Mouse (Mus musculus) layer of hippocampus, postnatal 10 days (tissue): ENCODE measurements around the gene Ripor2. TPM values are rescaled to one million over a fixed set of nuclear protein-coding genes. Genes with fewer than 3 reads are reported as not detected.
A peak's percentile ranks its signal among the peaks of the same experiment; 100 is the strongest.

Experiments used
- DNase-seq, 2 experiments: peaks; one replicate each; pipeline ENCODE4 v3.0.0; 2021; ENCODE audit warnings: low spot score in 2 of 2
- total RNA-seq, 2 experiments: library from RNA; stranded (reverse); gene quantifications; 2 replicates each; pipeline ENCODE4 v1.2.3; 2021

Ripor2 gene
- total RNA-seq, 2 experiments from 2014 or later: 70.4 to 73.3 TPM

DNA sequence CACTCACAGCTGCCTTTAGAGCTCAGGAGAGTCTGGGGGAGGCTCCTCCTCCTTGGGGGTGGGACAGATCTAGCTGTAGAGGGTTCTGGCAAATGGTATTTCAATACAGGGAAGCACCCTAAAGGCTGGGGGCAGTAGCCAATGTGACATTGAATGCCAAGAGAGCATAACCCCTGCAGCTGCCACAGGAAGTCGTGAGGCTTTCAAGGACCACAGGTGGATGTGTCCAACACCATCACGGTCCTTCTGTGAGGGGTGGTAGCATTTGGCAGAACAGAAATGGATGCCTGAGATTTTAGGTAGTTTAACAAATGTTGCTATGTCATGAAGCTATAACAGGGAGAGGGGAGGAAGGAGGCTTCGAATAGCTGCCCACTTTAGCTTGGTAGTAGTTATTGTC lies 63.2 kb downstream of the Ripor2 start:
- DNase-seq: no peak

DNA sequence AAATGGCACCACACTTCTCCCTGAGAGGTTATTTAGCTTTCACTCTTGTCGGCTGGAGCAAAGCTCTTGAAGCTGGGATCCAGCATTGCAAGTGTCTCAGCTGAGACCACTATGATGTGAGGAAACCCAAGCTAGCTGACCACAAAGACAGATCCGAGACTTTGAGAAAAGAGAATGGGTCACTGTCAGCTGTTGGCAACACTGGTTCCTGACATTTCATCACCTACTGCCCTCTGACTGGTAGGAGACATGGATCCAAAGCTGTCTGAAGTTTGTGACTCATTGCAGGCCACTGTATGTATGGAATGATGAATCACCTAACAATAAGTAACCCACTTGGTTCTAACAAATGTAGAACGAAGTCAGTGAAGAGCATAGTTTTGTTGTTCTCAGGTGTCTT lies 64.3 kb downstream of the Ripor2 start:
- DNase-seq: no peak

DNA sequence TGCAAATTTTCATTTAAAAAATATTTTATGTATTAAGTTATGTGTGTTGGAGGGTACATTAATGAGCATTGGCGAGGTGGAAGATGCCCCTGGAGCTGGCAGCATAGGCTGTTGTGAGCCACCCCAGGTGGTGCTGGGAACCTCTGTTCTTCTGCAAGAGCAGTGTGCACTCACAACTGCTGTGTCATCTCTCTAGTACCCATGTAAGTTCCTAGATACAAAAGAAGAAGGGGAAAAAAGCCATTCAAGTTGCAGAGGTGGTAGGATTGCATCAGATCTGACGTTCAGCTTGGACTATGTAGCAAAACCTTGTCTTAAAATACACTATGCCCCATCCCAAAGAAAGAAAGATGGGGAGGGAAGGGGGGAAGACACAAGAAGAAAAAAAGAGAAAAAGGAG lies 65.5 kb downstream of the Ripor2 start:
- DNase-seq: no peak

DNA sequence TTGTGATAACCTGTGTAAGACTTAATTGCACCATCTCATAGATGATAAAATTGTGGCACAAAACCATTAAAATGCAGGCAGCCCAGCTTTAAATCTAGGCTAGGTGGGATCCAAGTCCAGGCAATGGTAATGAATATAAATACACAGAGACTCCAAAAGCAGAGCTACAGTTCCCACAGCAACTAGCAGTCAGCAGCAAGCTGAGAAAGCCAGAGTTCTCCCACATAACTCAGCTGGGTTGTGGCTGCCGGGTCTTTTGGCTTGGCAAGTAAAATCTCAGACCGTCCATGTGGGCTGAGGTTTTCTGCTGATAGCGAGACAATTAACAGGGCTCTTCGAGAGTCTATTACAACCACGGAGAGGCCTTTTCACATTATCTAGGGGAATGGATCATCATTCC lies 66.0 kb downstream of the Ripor2 start:
- DNase-seq: no peak

DNA sequence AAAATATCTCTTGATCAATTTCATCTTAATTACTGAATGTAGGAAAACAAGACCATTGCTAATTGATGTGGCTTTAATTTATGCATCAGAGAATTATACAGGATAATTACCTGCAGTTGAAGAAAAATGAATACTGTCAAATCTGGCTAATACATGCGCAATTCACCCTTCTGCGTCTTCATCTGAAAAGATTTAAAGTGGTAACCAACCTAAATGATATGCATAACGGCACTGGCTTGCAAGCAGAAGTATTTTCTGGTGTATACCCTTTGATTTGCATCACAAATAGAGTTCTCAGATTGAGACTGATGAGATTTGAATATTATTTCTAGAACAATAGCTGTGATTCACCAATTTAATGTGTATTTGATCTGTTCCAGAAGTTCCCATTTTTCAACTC lies 66.7 kb downstream of the Ripor2 start:
- no peak for DNase-seq

DNA sequence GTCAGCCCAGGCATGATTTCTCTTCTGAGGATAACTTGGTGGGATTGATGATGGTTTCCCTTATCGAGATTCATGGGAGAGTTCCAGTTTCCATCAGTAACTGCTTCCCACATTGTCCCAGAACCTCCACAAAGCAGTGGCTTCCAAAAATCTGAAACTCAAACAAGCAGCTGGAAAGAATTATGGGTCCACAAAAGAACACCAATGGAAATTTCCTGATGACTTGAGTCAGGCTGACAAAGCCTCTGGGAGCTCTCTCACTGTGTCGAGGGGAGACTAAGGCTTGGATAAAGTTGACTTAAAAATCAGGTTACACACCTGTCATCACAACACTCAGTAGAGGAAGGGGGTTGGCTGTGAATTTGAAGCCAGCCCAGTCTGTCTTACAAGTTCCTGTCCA lies 67.1 kb downstream of the Ripor2 start:
- no peak for DNase-seq

DNA sequence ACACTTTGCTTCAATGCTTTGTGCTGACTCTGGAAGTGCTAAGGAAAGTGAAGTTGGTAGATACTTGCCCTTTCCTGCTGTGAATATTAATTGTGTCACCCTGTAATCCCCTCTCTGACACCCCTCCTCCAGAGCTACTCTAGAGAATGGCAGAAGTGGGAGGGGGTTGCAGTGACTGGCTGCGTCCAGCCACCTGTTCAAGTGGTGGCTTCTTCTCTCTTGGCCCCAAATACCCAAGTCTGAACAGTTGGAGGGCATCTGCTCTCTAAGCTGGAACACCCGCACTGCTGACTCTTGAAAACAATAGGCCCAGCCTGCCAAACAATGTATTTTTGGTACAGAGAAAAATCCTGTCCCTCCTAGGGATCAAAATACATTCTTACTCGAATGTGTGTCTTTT lies 69.0 kb downstream of the Ripor2 start:
- DNase-seq: no peak

DNA sequence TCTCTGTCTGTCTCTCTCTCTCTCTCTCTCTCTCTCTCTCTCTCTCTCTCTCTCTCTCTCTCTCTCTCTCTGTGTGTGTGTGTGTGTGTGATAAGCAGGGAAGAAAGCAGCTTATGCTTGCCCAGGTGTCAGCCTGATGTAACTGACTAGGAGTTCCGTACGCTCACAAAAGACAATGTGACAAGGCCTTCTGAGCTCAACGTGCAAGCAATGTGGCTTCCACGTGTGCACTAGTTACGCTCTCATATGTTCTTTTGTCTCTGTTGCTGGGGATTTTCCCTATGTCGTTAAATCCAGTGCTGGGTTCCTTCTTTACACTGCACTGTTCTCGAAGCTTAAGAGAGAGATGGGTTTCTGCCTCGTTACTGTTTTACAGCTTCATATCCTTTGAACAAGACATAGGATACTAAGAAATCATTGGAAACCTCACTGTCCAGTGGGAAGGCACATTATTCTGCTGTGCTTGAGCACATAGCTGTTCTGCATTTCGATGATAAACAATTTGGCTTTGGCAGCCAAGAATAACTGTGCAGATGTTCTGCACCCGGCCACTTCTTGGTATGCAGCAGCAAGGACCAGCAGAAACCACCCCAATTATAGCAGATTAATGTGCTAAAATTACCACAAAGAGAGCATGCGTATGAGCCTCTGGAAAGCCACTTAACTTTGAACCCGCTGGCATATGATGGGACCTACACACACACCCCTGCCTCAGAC lies 73.1 kb downstream of the Ripor2 start:
- no peak for DNase-seq

DNA sequence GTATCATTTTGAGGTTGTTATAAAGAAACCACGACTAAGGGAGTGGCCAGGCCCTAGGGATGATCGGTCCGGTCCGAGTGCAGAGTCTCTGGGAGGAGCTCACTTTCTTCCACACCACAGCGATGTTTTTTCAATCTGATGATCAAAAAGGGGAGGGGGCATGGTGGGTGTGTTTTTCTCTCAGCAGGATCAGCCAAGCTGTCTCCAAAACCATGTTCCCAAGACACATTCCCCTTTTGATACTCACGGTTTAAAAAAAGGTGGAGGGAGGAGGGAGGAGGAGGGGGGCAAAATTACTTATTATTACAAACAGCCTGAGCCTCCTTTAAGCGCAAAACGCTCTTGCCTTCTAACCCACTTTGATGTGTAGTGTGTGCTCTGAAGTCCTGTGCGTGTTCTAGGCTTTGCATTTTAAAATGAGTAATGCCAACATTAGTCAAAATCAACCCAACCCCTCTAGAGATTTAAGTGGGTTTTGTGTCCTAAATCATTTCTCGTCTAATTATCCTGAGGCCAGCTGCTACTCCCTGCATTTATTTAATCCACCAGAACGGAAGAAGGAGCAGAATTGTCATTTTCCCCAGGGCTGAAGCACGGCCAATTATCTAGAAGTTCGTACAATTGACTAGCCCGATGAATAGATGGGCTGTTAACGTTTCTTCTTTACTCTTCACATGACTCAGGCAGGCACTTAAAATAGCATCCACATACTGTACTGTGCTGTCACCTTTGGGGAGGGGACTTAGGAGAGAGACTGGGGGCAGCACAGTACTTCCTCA lies 74.9 kb downstream of the Ripor2 start:
- DNase-seq: no peak

DNA sequence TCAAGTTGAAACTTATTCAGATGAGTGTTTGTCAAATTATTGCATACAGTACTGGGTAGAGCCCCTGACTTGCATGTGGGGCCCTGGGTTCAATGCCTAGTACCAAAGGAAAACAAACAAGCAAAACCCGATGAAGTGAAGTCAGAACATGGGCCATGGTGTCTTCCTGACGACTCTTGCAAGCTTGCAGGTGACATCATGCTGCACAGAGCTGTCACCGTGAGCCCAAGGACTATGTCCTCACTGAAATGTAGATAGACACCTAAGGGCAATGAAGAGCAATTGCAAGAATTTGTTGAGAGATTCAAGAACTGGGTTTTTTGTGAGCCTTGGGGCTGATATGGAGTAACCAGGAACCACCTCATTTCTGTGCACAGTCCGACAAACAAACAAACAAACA lies 84.8 kb downstream of the Ripor2 start:
- DNase-seq: no peak

DNA sequence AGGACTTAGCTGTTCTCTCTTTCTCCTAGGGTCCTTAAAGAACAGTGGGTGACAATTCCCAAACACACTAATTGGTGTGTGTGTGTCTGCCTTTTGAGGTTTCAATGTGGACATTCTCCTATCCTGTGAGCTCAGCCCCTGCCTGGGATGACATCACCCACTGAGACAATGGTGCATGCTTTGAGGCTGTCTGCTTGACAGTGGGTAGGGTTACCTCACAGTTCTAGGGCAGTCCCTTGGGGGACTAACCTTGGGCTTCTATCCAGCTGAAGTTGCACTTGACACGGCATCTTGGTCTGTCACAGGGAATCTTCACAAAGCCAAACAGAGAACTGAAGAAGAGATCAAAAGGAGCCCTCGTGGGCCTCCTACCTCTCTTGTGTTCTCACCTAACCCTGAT lies 86.6 kb downstream of the Ripor2 start:
- DNase-seq: no peak

DNA sequence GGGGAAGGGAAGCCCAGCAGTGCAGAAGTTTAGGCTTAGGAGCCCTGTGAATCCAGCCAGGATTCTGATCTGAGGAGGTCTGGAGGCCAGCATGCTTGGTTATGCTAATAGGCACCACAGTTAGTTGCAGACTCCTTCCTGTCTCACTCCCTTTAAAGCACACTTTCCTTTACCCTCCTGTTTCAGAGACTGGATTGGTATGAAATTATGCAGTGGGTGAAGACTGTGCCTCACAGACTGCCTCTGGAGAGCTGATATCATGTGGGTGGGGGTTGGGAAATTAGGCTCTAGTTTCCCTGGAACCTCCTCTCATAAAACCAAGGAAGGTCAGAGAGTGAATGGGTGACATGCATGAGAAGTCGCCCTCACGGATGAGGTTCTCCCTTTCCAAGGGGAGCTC lies 88.7 kb downstream of the Ripor2 start:
- no peak for DNase-seq

DNA sequence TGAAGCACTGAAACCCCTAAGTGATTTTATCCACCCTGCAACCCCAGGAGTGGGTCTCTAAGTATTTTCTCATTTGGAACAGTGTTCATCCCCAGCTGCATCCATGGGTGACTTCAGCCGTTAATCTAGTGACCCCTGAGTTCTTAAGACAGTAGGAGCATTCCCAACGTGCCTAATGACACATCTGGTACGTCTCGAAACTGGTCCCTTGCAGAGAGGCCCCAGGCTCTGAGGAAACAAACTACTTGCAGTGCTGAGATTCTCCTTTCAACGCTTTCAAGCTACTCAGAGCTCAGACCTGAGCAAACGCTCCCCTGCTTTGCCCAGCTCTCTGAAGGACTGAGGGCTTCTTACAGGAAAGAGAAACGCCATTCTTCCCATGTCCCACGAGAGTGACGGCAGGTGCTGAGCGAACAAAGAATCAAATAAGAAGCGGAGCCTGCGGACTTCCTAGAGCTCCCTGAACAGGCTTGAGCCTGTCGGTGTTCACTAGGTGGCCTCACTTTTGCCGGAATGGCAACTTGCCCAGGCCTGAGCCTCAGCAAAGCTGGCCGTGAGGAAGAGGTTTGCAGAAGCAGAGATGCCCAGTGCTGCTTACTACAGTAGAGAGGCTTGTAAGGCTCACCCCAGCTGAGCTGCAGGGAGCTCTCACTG lies 97.2 kb downstream of the Ripor2 start:
- DNase-seq: peak in 1 of 2 experiments; percentile 33

DNA sequence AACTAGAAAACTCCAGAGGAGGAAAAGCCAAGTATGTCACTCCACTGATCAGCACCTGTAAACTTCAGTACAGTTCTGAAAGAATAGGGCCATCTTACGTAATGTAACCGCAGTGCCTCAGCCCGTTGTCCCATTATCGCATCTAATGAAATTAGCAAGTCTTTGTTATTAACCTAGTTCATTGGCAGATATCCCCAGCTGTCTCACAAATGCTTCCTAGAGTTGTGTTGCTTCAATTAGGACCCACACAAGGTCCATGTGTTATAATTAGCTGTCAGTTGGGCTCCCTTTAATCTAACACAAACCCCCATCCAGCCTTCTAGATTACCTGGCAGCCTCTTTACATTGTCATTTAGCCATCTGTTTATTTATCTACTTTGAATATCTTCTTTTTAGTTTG lies 99.0 kb downstream of the Ripor2 start:
- no peak for DNase-seq

DNA sequence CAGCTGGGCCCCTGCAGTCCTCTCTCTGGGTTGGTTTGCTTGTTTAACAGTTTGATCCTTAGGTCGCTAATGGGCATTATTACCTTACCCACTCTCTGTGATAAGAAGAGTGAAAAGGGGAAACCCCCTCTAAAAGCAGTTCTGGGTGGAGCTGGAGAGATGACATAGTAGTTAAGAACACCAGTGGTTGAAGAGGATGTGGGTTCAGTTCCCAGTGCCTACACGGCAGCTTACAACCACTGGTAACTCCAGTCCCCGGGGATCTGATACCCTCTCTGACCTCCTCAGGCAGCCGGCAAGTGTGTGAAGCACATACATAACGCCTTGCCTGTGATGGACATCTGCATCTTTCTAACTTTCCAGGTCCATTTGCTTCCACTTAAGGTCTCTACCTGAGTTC lies 100.4 kb downstream of the Ripor2 start:
- DNase-seq: no peak

DNA sequence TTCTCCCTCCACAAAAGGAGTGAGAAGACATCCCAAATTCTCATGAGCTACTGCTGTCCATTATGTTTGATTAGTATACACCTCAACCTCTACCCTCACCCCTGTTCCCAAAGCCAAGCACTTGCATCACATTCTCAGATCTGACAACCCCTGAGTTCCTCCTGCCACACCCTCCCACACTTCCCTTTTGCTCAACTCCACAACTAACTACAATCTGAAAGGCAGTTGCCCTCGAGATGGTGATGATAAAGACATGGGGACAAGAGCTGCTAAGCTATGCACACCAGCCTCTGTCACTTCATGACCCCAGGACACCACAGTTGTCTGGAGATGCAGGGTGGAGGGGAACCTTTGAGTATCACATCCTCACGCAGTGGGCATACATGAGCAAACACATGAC lies 102.5 kb downstream of the Ripor2 start:
- DNase-seq: no peak

DNA sequence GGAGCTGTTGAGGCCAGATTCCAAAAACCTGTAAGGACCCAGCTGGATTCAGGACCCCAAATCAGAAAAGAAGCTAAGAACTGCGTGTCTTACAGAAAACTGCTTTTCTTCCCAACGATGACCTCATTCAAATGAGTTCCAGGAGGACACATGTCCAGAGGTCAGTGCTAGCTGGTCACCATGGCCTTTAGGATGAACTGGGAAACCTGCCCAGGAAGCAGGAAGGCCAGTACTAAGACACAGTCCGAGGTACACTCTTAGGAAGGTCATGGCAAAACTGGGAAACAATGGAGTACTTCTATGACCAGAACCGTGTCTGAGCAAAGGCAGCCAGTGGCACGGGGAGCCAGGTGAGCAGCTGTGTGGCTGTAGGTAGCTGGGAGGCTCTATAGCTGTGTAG lies 103.9 kb downstream of the Ripor2 start:
- DNase-seq: no peak

DNA sequence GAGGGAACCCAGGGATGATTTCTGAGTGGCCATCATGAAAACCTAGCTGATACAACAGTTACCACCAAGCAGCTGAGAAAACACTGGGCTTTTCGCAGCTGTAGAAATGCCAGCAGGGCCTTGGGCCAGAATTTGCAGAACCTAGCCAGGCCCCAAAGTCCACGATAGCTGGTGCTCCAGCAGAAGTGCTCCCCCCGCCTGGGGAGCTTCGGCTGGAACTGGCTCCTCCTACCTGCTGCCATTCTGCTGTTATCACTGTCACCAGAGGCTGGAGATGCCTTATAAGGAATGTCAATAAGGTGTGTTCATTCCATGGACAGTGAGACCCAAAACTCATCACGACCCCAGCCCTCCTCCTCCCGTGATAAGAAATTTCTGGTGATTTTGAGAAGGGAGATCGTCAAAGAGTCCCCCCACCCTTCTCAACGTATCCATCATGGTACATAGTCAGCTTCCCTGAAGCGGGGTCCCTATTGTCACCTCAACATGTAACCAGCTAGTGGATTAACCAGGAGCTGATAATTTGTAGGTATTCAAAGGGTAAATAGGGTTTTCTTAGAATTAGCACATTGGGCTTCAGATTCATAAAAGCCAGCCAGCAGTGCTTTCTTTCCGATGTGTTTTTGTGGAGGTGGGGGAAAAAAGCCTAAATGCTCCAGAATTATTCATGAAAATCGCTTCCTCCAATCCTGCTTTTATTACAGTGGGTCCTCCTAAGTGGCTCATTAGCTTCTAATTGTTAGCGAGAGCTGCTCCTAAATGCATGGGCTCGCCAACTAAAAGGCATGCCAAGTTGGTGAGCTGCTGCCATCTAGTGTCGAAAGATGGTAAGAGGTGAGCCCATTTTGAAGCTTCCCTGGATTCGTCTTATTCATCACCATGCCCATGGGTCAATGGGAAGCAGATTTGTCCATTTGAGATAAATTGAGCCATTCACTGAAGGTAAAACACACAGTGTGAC lies 105.0 kb downstream of the Ripor2 start:
- DNase-seq: peak; percentile 89 to 92

DNA sequence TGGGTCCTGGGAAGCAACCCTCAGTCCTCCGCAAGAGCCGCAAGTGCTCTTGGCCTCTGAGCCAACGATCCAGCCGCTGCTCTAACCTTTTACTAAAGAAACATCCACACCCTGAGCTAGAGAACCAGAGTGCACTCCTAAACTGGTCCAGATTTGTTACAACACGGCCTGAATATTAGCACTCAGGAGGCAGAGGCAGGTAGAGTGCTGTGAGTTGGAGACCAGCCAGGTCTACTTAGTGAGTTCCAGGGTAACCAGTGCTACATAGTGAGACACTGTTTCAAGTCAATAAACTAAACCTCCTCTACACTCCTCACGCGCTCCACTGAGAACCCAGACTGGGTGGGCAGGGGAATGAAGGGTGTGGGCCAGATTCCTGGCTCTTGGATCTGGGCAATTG lies 111.3 kb downstream of the Ripor2 start:
- no peak for DNase-seq

DNA sequence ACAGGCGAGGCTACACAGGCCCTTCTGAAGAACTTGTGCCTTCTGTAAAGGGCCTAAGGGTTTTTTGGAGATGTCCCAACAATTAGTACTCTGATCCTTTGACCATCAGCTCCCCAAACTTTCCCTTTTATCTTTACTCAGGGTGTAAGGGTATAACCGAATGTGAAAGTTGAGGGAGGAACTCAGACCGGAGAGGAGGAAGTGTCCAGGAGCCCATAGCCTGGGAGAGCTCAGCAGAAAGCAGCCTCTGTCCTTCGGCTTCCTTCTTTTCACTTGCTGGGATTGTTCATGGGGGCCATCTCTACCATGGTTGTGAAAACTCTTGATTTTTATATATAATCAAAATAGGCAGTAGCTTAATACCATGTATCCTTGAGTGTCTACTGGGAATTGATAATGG lies 116.8 kb downstream of the Ripor2 start:
- no peak for DNase-seq

DNA sequence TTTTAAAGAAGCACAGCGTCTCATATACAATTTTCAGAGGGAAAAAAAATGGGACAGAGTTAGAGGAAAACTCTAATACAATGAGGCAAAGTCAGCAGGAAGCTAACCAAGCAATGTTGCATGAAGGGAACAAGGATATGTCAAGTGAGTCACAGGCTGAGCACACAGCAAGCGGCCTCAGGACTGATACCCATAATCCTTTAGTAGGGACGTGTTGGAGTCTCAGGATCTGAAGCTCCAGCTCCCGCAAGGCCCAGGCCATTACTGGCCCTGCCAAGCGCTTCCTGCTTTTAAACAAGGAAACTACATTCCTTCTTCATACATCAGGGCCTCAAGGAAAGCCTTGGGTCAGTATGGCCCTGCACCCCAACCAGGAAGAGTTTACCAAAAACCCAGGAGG lies 120.1 kb downstream of the Ripor2 start:
- DNase-seq: no peak
